8 mouse cellular contexts compared by ENCODE assay signal in genomic region chr4:45452569-45453111, GRCm38 (mm10). TPM values are rescaled to one million over a fixed set of nuclear protein-coding genes. Genes with fewer than 3 reads are reported as not detected.
DNase-seq lines count a peak whose midpoint lies in the region; ATAC-seq and TF ChIP-seq lines count a peak whose summit lies in the region.

No protein-coding gene starts in this region.

- WGBS in liver, embryonic 12.5 days (ENCODE audit: insufficient replicate concordance): 61% methylated on average over 7 of the region's 7 CpGs
- WGBS in small intestine, adult 2 months: 11% methylated on average over 7 of the region's 7 CpGs
- 62% methylated on average over 7 of the region's 7 CpGs for WGBS in hindbrain, embryonic 16.5 days

- peak; percentile 21; the same call in 1 of the 2 replicates for TF ChIP-seq POLR2A in small intestine, adult 2 months (IDR thresholded peaks at IDR 0.05; ENCODE audit: low read depth, low read length)

- H3K4me2 ChIP-seq in liver, embryonic 12.5 days: no peak overlapping the region
- H3K4me2 ChIP-seq in hindbrain, embryonic 16.5 days (ENCODE audit: low read length): no peak overlapping the region

- DNase-seq in gastrocnemius, adult 2 months: peak; percentile 54
- DNase-seq in gastrocnemius, adult 8-10 months (ENCODE audit: low spot score in 2 of 2): no peak
- DNase-seq in adrenal gland, postnatal 25 days: peak; percentile 27
- peak; percentile 48 for DNase-seq in heart, postnatal 4 days

- peak; percentile 63 for ATAC-seq in liver, embryonic 12.5 days
- no peak for ATAC-seq in cerebellum, adult (ENCODE audit: insufficient number of reproducible peaks, low FRiP score, low TSS enrichment)
- ATAC-seq in hindbrain, embryonic 16.5 days: no peak

- H3K9me3 ChIP-seq in liver, embryonic 12.5 days (replicated peaks): no peaks in the 10 kb centered on the region
- no peaks in the 10 kb centered on the region for H3K9me3 ChIP-seq in hindbrain, embryonic 16.5 days (ENCODE audit: control insufficient read depth, low read length)

- H3K9ac ChIP-seq in liver, embryonic 12.5 days: no peak overlapping the region
- H3K9ac ChIP-seq in hindbrain, embryonic 16.5 days (ENCODE audit: low read depth, low read length): no peak overlapping the region

- no peaks in the 10 kb centered on the region for H3K27me3 ChIP-seq in liver, embryonic 12.5 days (replicated peaks)
- H3K27me3 ChIP-seq in small intestine, adult 2 months (ENCODE audit: control insufficient read depth, insufficient read depth, low read length): no peaks in the 10 kb centered on the region
- no peaks in the 10 kb centered on the region for H3K27me3 ChIP-seq in hindbrain, embryonic 16.5 days (replicated peaks; ENCODE audit: control insufficient read depth, insufficient read depth, low read length)

- TF ChIP-seq CTCF in gastrocnemius, adult 2 months (IDR thresholded peaks at IDR 0.05): no peak
- no peak for TF ChIP-seq CTCF in small intestine, adult 2 months (IDR thresholded peaks at IDR 0.05; ENCODE audit: extremely low read depth, insufficient read length, insufficient replicate concordance, low read depth, low read length)

- peak overlapping the region; percentile 39 for H3K4me3 ChIP-seq in gastrocnemius, adult 2 months
- no peak overlapping the region for H3K4me3 ChIP-seq in liver, embryonic 12.5 days
- H3K4me3 ChIP-seq in small intestine, adult 2 months (ENCODE audit: low read depth, low read length): peak overlapping the region; percentile 12
- no peak overlapping the region for H3K4me3 ChIP-seq in hindbrain, embryonic 16.5 days (ENCODE audit: low read length)

- peaks cover 32% of the 10 kb centered on the region for H3K4me1 ChIP-seq in liver, embryonic 12.5 days
- H3K4me1 ChIP-seq in small intestine, adult 2 months (ENCODE audit: control insufficient read depth, insufficient read depth, insufficient read length, low read length): peaks cover 31% of the 10 kb centered on the region
- H3K4me1 ChIP-seq in hindbrain, embryonic 16.5 days (ENCODE audit: control insufficient read depth, insufficient read depth, low read depth, low read length): peaks cover 19% of the 10 kb centered on the region

- intact Hi-C loops in gastrocnemius, adult 2 months (cut with DNase I): no loop called here

- peak overlapping the region; percentile 69 for H3K27ac ChIP-seq in gastrocnemius, adult 2 months
- H3K27ac ChIP-seq in liver, embryonic 12.5 days: peak overlapping the region; percentile 77
- peak overlapping the region; percentile 92 for H3K27ac ChIP-seq in small intestine, adult 2 months (ENCODE audit: insufficient read depth, low read depth, low read length)
- no peak overlapping the region for H3K27ac ChIP-seq in hindbrain, embryonic 16.5 days (ENCODE audit: low read depth, low read length)

- peaks cover 51% of the 10 kb centered on the region for H3K36me3 ChIP-seq in liver, embryonic 12.5 days
- peaks cover 14% of the 10 kb centered on the region; the same call in 1 of the 2 replicates for H3K36me3 ChIP-seq in small intestine, adult 2 months (ENCODE audit: control insufficient read depth, insufficient read depth, low read length)
- H3K36me3 ChIP-seq in hindbrain, embryonic 16.5 days (ENCODE audit: control insufficient read depth, insufficient read depth, low read length): no peaks in the 10 kb centered on the region

RNA-seq across cellular contexts. Expression of gene Slc25a51, which starts 44.1 kb away (rescaled TPM):
- total RNA-seq in gastrocnemius, adult 2 months (2021): 10 to 100 TPM; 90.1 to 99.7 TPM
- 100 to 1,000 TPM in 2 of 4 experiments, 10 to 100 TPM in 2; 95.3 to 112 (median 98.9) TPM for total RNA-seq in gastrocnemius, adult 8-10 months (2022)
- 376 and 405 TPM in 2 replicates for total RNA-seq in adrenal gland, postnatal 25 days (2021)
- total RNA-seq in heart, postnatal 4 days (2021): 100 to 1,000 TPM; 120 to 124 TPM
- polyA plus RNA-seq in liver, embryonic 12.5 days (2016; fragmentation: Nextera tagmentation; extraction: Ambion mirVana): 81.0 and 81.3 TPM in 2 replicates
- 66.7 and 67.2 TPM in 2 replicates for polyA plus RNA-seq in small intestine, adult 2 months (2012; rRNA removed)
- polyA plus RNA-seq in hindbrain, embryonic 16.5 days (2015; fragmentation: Nextera tagmentation; extraction: Ambion mirVana): 59.4 and 72.2 TPM in 2 replicates

Comparison
In these comparisons a context has a peak if more than half of its experiments do, and no peak if none do; other contexts are left out.
1. DNase-seq: peak in gastrocnemius, adult 2 months (single experiment), adrenal gland, postnatal 25 days (single experiment) and heart, postnatal 4 days (single experiment); none in gastrocnemius, adult 8-10 months (0 of 2).
2. H3K4me3 ChIP-seq: peak in gastrocnemius, adult 2 months (single experiment) and small intestine, adult 2 months (single experiment); none in liver, embryonic 12.5 days (single experiment) and hindbrain, embryonic 16.5 days (single experiment).